Mouse (Mus musculus): ENCODE measurements around the gene Wipi1. TPM values are rescaled to one million over a fixed set of nuclear protein-coding genes. Genes with fewer than 3 reads are reported as not detected.

Gene Wipi1
- polyA plus RNA-seq, 1 experiment from 2014 or later = 42.0 TPM

GRCm38 (mm10) chr11:109587019-109587418 is 24.7 kb downstream of the Wipi1 start:
- H3K9ac ChIP-seq (ENCODE audit: low read depth, low read length) = no peak overlapping the region
- TF ChIP-seq CTCF (IDR thresholded peaks at IDR 0.05; ENCODE audit: low read depth) = no peak
- H3K27me3 ChIP-seq (ENCODE audit: insufficient read depth, low read length) = no peaks in the 10 kb centered on the region
- H3K4me1 ChIP-seq (replicated peaks; ENCODE audit: insufficient read depth, low read length) = no peaks in the 10 kb centered on the region
- 46% methylated on average over 13 of the region's 13 CpGs for WGBS
- no peak overlapping the region for H3K27ac ChIP-seq
- peaks cover 16% of the 10 kb centered on the region for H3K36me3 ChIP-seq (ENCODE audit: insufficient read depth, low read length)
- no peak overlapping the region for H3K4me2 ChIP-seq (ENCODE audit: low read length)
- ATAC-seq (replicated peaks; ENCODE audit: low FRiP score, low read depth) (no peak), DNase-seq (ENCODE audit: low spot score) (no peak)
- H3K4me3 ChIP-seq (replicated peaks; ENCODE audit: low read depth, low read length) = no peak overlapping the region
- H3K9me3 ChIP-seq (replicated peaks; ENCODE audit: low read length) = no peaks in the 10 kb centered on the region

GRCm38 (mm10) chr11:109586424-109586823 is 25.3 kb downstream of the Wipi1 start:
- TF ChIP-seq CTCF (IDR thresholded peaks at IDR 0.05; ENCODE audit: low read depth) = no peak
- 49% methylated on average over 2 of the region's 2 CpGs for WGBS

GRCm38 (mm10) chr11:109584843-109585713 is 26.7 kb downstream of the Wipi1 start:
- TF ChIP-seq CTCF (IDR thresholded peaks at IDR 0.05; ENCODE audit: low read depth) = peak; percentile 96
- H3K4me2 ChIP-seq (ENCODE audit: low read length) = no peak overlapping the region
- no peak overlapping the region for H3K9ac ChIP-seq (ENCODE audit: low read depth, low read length)
- 52% methylated on average over 11 of the region's 11 CpGs for WGBS
- ATAC-seq (replicated peaks; ENCODE audit: low FRiP score, low read depth) (peak; percentile 55; the same call in 1 of the 2 replicates), DNase-seq (ENCODE audit: low spot score) (peak; percentile 87)
- no peaks in the 10 kb centered on the region for H3K27me3 ChIP-seq (ENCODE audit: insufficient read depth, low read length)
- peaks cover 17% of the 10 kb centered on the region for H3K36me3 ChIP-seq (ENCODE audit: insufficient read depth, low read length)
- no peak overlapping the region for H3K4me3 ChIP-seq (replicated peaks; ENCODE audit: low read depth, low read length)
- no peak overlapping the region for H3K27ac ChIP-seq
- no peaks in the 10 kb centered on the region for H3K4me1 ChIP-seq (replicated peaks; ENCODE audit: insufficient read depth, low read length)
- no peaks in the 10 kb centered on the region for H3K9me3 ChIP-seq (replicated peaks; ENCODE audit: low read length)

More at GRCm38 (mm10) chr11:109586424-109586823, 25.3 kb downstream of the Wipi1 start:
- Histone ChIP-seq H3K27me3 (ENCODE audit: insufficient read depth, low read length) (no peaks in the 10 kb centered on the region), H3K4me2 (ENCODE audit: low read length) (no peak overlapping the region), H3K9ac (ENCODE audit: low read depth, low read length) (no peak overlapping the region), H3K36me3 (ENCODE audit: insufficient read depth, low read length) (peaks cover 16% of the 10 kb centered on the region), H3K4me1 (replicated peaks; ENCODE audit: insufficient read depth, low read length) (no peaks in the 10 kb centered on the region), H3K9me3 (replicated peaks; ENCODE audit: low read length) (no peaks in the 10 kb centered on the region), H3K27ac (no peak overlapping the region), H3K4me3 (replicated peaks; ENCODE audit: low read depth, low read length) (no peak overlapping the region)
- ATAC-seq (replicated peaks; ENCODE audit: low FRiP score, low read depth) (no peak), DNase-seq (ENCODE audit: low spot score) (no peak)

GRCm38 (mm10) chr11:109583986-109584385 is 27.8 kb downstream of the Wipi1 start:
- H3K4me2 ChIP-seq (ENCODE audit: low read length) = no peak overlapping the region
- no peaks in the 10 kb centered on the region for H3K27me3 ChIP-seq (ENCODE audit: insufficient read depth, low read length)
- ATAC-seq (replicated peaks; ENCODE audit: low FRiP score, low read depth) = no peak
- no peak overlapping the region for H3K27ac ChIP-seq
- no peaks in the 10 kb centered on the region for H3K9me3 ChIP-seq (replicated peaks; ENCODE audit: low read length)
- DNase-seq (ENCODE audit: low spot score) = no peak
- TF ChIP-seq CTCF (IDR thresholded peaks at IDR 0.05; ENCODE audit: low read depth) = no peak
- no peak overlapping the region for H3K4me3 ChIP-seq (replicated peaks; ENCODE audit: low read depth, low read length)
- no peaks in the 10 kb centered on the region for H3K4me1 ChIP-seq (replicated peaks; ENCODE audit: insufficient read depth, low read length)
- 86% methylated on average over 14 of the region's 14 CpGs for WGBS
- H3K9ac ChIP-seq (ENCODE audit: low read depth, low read length) = no peak overlapping the region
- peaks cover 23% of the 10 kb centered on the region for H3K36me3 ChIP-seq (ENCODE audit: insufficient read depth, low read length)

- no peak for TF ChIP-seq CTCF (IDR thresholded peaks at IDR 0.05; ENCODE audit: low read depth)
- 91% methylated on average over 9 of the region's 9 CpGs for WGBS
- Histone ChIP-seq H3K27me3 (ENCODE audit: insufficient read depth, low read length) (no peaks in the 10 kb centered on the region), H3K4me1 (replicated peaks; ENCODE audit: insufficient read depth, low read length) (no peaks in the 10 kb centered on the region), H3K9ac (ENCODE audit: low read depth, low read length) (no peak overlapping the region), H3K4me3 (replicated peaks; ENCODE audit: low read depth, low read length) (no peak overlapping the region), H3K36me3 (ENCODE audit: insufficient read depth, low read length) (peaks cover 38% of the 10 kb centered on the region), H3K9me3 (replicated peaks; ENCODE audit: low read length) (no peaks in the 10 kb centered on the region), H3K4me2 (ENCODE audit: low read length) (no peak overlapping the region), H3K27ac (no peak overlapping the region)
- no peak for ATAC-seq (replicated peaks; ENCODE audit: low FRiP score, low read depth)
- DNase-seq (ENCODE audit: low spot score) = no peak
These were observed 31.8 kb downstream of the Wipi1 start for GRCm38 (mm10) chr11:109579999-109580398.

GRCm38 (mm10) chr11:109578536-109578935 is 33.2 kb downstream of the Wipi1 start:
- ATAC-seq (replicated peaks; ENCODE audit: low FRiP score, low read depth) (no peak), DNase-seq (ENCODE audit: low spot score) (no peak)
- no peak overlapping the region for H3K4me2 ChIP-seq (ENCODE audit: low read length)
- no peaks in the 10 kb centered on the region for H3K27me3 ChIP-seq (ENCODE audit: insufficient read depth, low read length)
- no peak overlapping the region for H3K27ac ChIP-seq
- H3K4me3 ChIP-seq (replicated peaks; ENCODE audit: low read depth, low read length) = no peak overlapping the region
- WGBS = 71% methylated on average over 3 of the region's 3 CpGs
- no peak overlapping the region for H3K9ac ChIP-seq (ENCODE audit: low read depth, low read length)
- H3K36me3 ChIP-seq (ENCODE audit: insufficient read depth, low read length) = peaks cover 29% of the 10 kb centered on the region; the same call in 1 of the 2 replicates
- H3K9me3 ChIP-seq (replicated peaks; ENCODE audit: low read length) = no peaks in the 10 kb centered on the region
- H3K4me1 ChIP-seq (replicated peaks; ENCODE audit: insufficient read depth, low read length) = no peaks in the 10 kb centered on the region
- TF ChIP-seq CTCF (IDR thresholded peaks at IDR 0.05; ENCODE audit: low read depth) = no peak
